Mouse (Mus musculus): ENCODE data around the gene C130032M10Rik. TPM values are rescaled to one million over a fixed set of nuclear protein-coding genes. Genes with fewer than 3 reads are reported as not detected.

The C130032M10Rik gene
- polyA plus RNA-seq, 1 experiment from 2014 or later: 1.7 TPM

DNA sequence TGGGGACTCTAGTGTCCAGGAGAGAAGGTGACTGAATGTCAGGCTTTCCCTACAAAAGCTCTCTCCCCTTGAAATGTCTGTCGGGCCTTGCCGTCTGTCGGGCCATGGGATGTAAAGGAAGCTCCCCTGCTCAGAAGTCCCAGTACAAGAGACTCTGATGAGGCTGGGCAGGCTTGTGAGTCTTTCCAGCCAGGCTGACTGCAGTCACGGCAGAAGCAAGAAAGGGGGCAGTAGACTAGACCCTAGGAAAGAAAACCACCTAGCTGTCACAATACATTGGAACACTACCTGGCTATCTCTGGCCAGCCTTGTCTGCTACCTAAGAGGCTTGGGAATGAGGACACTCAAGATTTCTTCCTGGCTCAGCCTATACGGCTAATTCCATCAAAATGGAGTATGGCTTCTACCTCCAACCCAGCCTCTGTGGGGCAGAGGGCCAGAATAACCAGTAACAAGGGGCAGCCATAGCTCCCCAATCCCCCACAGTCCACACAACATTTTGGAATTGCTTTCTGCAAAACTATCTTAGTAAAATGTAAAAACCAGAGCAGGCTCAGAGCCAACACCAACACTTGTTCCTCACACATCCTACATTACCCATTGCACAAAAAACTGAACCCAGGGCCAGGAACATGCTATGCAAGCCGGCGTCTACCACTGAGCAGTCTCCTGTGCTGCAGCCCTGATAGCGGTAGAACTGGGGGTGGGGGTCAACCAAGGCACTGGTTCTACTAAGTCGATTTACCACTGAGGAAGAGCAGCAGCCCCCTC lies 19.4 kb downstream of the C130032M10Rik start:
- no peak overlapping the region for H3K27ac ChIP-seq
- no peak for ATAC-seq (replicated peaks; ENCODE audit: insufficient number of reproducible peaks, insufficient read depth, low FRiP score, low read depth)
- H3K4me3 ChIP-seq: no peak overlapping the region
- H3K27me3 ChIP-seq: no peaks in the 10 kb centered on the region
- no peaks in the 10 kb centered on the region for H3K9me3 ChIP-seq (replicated peaks)
- whole genome bisulfite sequencing: 79% methylated on average over 9 of the region's 9 CpGs
- peaks cover 10% of the 10 kb centered on the region for H3K4me1 ChIP-seq (replicated peaks)
- no peak overlapping the region for H3K9ac ChIP-seq
- H3K4me2 ChIP-seq: no peak overlapping the region
- H3K36me3 ChIP-seq: no peaks in the 10 kb centered on the region

DNA sequence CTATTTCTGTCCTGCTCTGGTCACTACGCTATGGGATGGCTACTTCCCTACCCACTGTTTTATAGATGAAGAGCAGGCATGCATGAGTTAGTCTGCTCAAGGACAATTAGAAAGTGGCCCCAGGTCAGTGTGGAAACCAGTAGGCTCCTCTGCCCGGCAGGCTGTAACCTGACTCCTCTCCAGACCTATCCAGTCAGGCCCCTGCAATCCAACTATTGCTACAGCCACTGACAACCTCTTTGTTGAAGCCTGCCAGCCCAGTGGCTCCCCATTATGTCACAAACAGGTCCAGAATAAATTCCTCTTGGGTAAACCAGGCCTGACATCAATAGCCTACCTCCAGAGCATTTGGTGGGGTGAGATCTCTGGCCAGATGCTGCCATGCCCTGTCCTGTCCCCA lies 21.1 kb downstream of the C130032M10Rik start:
- no peak overlapping the region for H3K4me3 ChIP-seq
- H3K9ac ChIP-seq: no peak overlapping the region
- peaks cover 19% of the 10 kb centered on the region for H3K4me1 ChIP-seq (replicated peaks)
- no peak overlapping the region for H3K4me2 ChIP-seq
- no peaks in the 10 kb centered on the region for H3K36me3 ChIP-seq
- H3K27ac ChIP-seq: no peak overlapping the region
- no peaks in the 10 kb centered on the region for H3K9me3 ChIP-seq (replicated peaks)
- no peaks in the 10 kb centered on the region for H3K27me3 ChIP-seq
- WGBS: 40% methylated on average over 2 of the region's 2 CpGs
- ATAC-seq (replicated peaks; ENCODE audit: insufficient number of reproducible peaks, insufficient read depth, low FRiP score, low read depth): no peak

- 74% methylated on average over 7 of the region's 7 CpGs for WGBS
- Histone ChIP-seq H3K36me3 (no peaks in the 10 kb centered on the region), H3K27me3 (no peaks in the 10 kb centered on the region), H3K4me2 (no peak overlapping the region), H3K9ac (no peak overlapping the region), H3K4me1 (replicated peaks) (peaks cover 22% of the 10 kb centered on the region), H3K9me3 (replicated peaks) (no peaks in the 10 kb centered on the region), H3K27ac (no peak overlapping the region), H3K4me3 (no peak overlapping the region)
- ATAC-seq (replicated peaks; ENCODE audit: insufficient number of reproducible peaks, insufficient read depth, low FRiP score, low read depth): no peak
Measured at GRCm38 (mm10) chr9:114538996-114539563, 23.6 kb downstream of the C130032M10Rik start.

- Histone ChIP-seq H3K9me3 (replicated peaks) (no peaks in the 10 kb centered on the region), H3K4me1 (replicated peaks) (peaks cover 29% of the 10 kb centered on the region), H3K9ac (no peak overlapping the region), H3K36me3 (no peaks in the 10 kb centered on the region), H3K4me2 (no peak overlapping the region), H3K4me3 (no peak overlapping the region), H3K27me3 (no peaks in the 10 kb centered on the region), H3K27ac (no peak overlapping the region)
- WGBS: 5% methylated on average over 1 of the region's 1 CpGs
- ATAC-seq (replicated peaks; ENCODE audit: insufficient number of reproducible peaks, insufficient read depth, low FRiP score, low read depth): peak; percentile 24; the same call in 1 of the 2 replicates
Measured at GRCm38 (mm10) chr9:114541279-114541741, 25.8 kb downstream of the C130032M10Rik start.

- no peak for ATAC-seq (replicated peaks; ENCODE audit: insufficient number of reproducible peaks, insufficient read depth, low FRiP score, low read depth)
- Histone ChIP-seq H3K9ac (no peak overlapping the region), H3K4me2 (no peak overlapping the region)
Measured at GRCm38 (mm10) chr9:114543882-114544753, 28.6 kb downstream of the C130032M10Rik start.

DNA sequence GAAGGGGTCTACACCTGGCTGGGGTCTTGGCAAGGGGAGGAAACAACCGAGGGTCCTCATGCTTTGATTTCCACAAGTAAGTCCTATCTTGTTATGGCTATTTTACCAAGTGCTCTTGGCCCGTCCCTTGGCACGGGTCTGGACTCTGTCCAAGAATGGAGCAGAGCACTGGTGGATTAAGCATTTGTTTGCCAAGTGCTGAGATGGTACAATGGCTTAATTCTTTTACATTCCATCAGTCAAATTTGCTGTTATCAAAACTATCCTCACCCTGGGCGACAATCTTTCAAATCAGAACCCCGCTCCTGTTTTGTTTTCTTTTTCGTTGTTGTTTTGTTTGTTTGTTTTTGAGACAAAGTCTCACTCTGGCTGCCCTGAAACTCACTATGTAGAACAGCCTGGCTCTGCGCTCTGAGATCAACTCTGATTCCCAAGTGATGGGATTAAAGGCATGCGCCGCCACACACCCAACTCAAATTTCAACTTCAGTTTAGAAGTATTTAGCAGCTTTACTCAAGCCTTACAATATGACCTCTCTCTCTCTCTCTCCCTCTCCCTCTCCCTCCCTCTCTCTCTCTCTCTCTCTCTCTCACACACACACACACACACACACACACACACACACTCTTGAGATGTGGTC lies 29.4 kb downstream of the C130032M10Rik start:
- Histone ChIP-seq H3K4me2 (no peak overlapping the region), H3K9ac (no peak overlapping the region), H3K4me1 (replicated peaks) (peaks cover 21% of the 10 kb centered on the region), H3K36me3 (no peaks in the 10 kb centered on the region), H3K9me3 (replicated peaks) (no peaks in the 10 kb centered on the region), H3K27me3 (no peaks in the 10 kb centered on the region), H3K27ac (no peak overlapping the region), H3K4me3 (no peak overlapping the region)
- 38% methylated on average over 9 of the region's 9 CpGs for WGBS
- no peak for ATAC-seq (replicated peaks; ENCODE audit: insufficient number of reproducible peaks, insufficient read depth, low FRiP score, low read depth)

More at GRCm38 (mm10) chr9:114543882-114544753, 28.6 kb downstream of the C130032M10Rik start:
- H3K27me3 ChIP-seq: no peaks in the 10 kb centered on the region
- no peaks in the 10 kb centered on the region for H3K36me3 ChIP-seq
- WGBS: 59% methylated on average over 17 of the region's 17 CpGs
- no peaks in the 10 kb centered on the region for H3K9me3 ChIP-seq (replicated peaks)
- peaks cover 20% of the 10 kb centered on the region for H3K4me1 ChIP-seq (replicated peaks)
- no peak overlapping the region for H3K4me3 ChIP-seq
- no peak overlapping the region for H3K27ac ChIP-seq

DNA sequence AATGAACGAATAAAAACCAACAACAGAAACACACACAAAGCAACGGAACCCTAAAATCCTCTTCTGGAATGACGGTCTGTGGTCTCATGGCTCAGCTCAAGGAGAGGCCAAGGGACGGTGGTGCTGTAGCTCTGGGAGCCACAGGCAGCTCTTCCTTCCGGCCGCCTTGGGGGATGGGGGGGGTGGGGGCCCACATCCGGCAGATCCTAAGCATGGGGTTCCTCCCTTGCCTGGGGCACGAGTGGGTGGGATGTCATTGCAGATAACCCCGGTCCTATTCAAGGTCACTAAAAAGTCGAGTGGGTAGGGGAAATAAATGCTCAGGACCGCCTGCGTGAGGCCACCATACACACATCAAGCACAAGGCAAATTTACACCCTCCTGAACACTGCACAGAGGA lies 31.3 kb downstream of the C130032M10Rik start:
- Histone ChIP-seq H3K36me3 (no peaks in the 10 kb centered on the region), H3K9ac (no peak overlapping the region), H3K27me3 (no peaks in the 10 kb centered on the region), H3K27ac (no peak overlapping the region), H3K4me2 (no peak overlapping the region), H3K4me1 (replicated peaks) (peaks cover 14% of the 10 kb centered on the region; the same call in 1 of the 2 replicates), H3K9me3 (replicated peaks) (no peaks in the 10 kb centered on the region), H3K4me3 (no peak overlapping the region)
- WGBS: 52% methylated on average over 12 of the region's 12 CpGs
- no peak for ATAC-seq (replicated peaks; ENCODE audit: insufficient number of reproducible peaks, insufficient read depth, low FRiP score, low read depth)

- Histone ChIP-seq H3K27ac (no peak overlapping the region), H3K4me2 (no peak overlapping the region), H3K36me3 (no peaks in the 10 kb centered on the region), H3K9ac (no peak overlapping the region), H3K4me1 (replicated peaks) (peaks cover 14% of the 10 kb centered on the region; the same call in 1 of the 2 replicates), H3K4me3 (no peak overlapping the region), H3K9me3 (replicated peaks) (no peaks in the 10 kb centered on the region), H3K27me3 (no peaks in the 10 kb centered on the region)
- no peak for ATAC-seq (replicated peaks; ENCODE audit: insufficient number of reproducible peaks, insufficient read depth, low FRiP score, low read depth)
- WGBS: 58% methylated on average over 6 of the region's 6 CpGs
Measured at GRCm38 (mm10) chr9:114547643-114548077, 32.2 kb downstream of the C130032M10Rik start.

- Histone ChIP-seq H3K27ac (no peak overlapping the region), H3K4me1 (replicated peaks) (peaks cover 14% of the 10 kb centered on the region; the same call in 1 of the 2 replicates), H3K9ac (no peak overlapping the region)
Measured at GRCm38 (mm10) chr9:114548496-114548895, 33.0 kb downstream of the C130032M10Rik start.

DNA sequence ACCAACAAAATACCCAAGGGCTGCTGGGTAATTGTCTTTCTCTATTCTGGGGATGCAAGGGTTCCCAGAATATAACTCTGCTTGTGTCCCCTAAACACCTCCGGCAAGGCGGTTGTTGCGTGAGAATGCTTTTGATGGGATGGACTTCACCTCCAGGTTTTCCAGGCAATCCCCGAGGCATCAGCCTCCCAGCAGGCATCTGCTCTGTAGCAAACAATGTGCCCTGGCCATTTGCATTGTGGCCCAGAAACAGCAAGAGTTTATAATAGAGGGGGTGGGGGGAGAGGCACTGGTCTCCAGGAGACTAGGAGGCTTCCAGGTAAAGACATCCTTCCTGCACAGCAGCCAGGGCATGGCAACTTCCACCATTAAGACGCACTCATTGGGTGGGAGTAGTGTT lies 33.6 kb downstream of the C130032M10Rik start:
- WGBS: 57% methylated on average over 5 of the region's 5 CpGs
- no peaks in the 10 kb centered on the region for H3K36me3 ChIP-seq
- no peak overlapping the region for H3K27ac ChIP-seq

More at GRCm38 (mm10) chr9:114548496-114548895, 33.0 kb downstream of the C130032M10Rik start:
- Histone ChIP-seq H3K36me3 (no peaks in the 10 kb centered on the region), H3K4me3 (no peak overlapping the region), H3K27me3 (no peaks in the 10 kb centered on the region), H3K9me3 (replicated peaks) (no peaks in the 10 kb centered on the region), H3K4me2 (no peak overlapping the region)
- 56% methylated on average over 4 of the region's 4 CpGs for WGBS
- ATAC-seq (replicated peaks; ENCODE audit: insufficient number of reproducible peaks, insufficient read depth, low FRiP score, low read depth): no peak

More for the DNA sequence above, 33.6 kb downstream of the C130032M10Rik start:
- H3K4me3 ChIP-seq: no peak overlapping the region
- H3K9me3 ChIP-seq (replicated peaks): no peaks in the 10 kb centered on the region
- H3K4me2 ChIP-seq: no peak overlapping the region
- ATAC-seq (replicated peaks; ENCODE audit: insufficient number of reproducible peaks, insufficient read depth, low FRiP score, low read depth): no peak
- no peaks in the 10 kb centered on the region for H3K27me3 ChIP-seq
- H3K4me1 ChIP-seq (replicated peaks): peaks cover 11% of the 10 kb centered on the region; the same call in 1 of the 2 replicates
- H3K9ac ChIP-seq: no peak overlapping the region
